Mouse (Mus musculus): ENCODE data around the gene Nmt2.

- TF ChIP-seq EP300 (IDR thresholded peaks at IDR 0.05), result no peak
- no peak for TF ChIP-seq CTCF (IDR thresholded peaks at IDR 0.05)
These were observed 10.7 kb upstream of the Nmt2 start for GRCm38 (mm10) chr2:3273349-3273748.
